Mouse (Mus musculus) midbrain, postnatal 0 days (tissue): ENCODE results near the gene Snapc2. TPM values are rescaled to one million over a fixed set of nuclear protein-coding genes. Genes with fewer than 3 reads are reported as not detected.

Experiments
- ATAC-seq: fragments of 200-750 bp; cut with Nextera tagmentation; 2 replicates; pipeline ENCODE4 v1.8.0; 2017; ENCODE audit warnings: moderate number of reproducible peaks, mild to moderate bottlenecking, moderate TSS enrichment, moderate library complexity; ENCODE audit not compliant: low FRiP score
- DNase-seq: peaks from one replicate; pipeline ENCODE4 v3.0.0-alpha.2; 2015; ENCODE audit warnings: low spot score
- H3K27ac ChIP-seq: fragments of 300-500 bp; sonication (generic); 2 replicates; pipeline ENCODE4 v1.5.1; 2014; ENCODE audit warnings: low read depth, mild to moderate bottlenecking, low read length, mixed read lengths
- H3K27me3 ChIP-seq: fragments of 300-500 bp; sonication (generic); 2 replicates; pipeline ENCODE4 v1.6.1; 2014; ENCODE audit warnings: low read length, control low read depth, mixed read lengths; ENCODE audit not compliant: insufficient read depth
- H3K36me3 ChIP-seq: fragments of 300-500 bp; sonication (generic); 2 replicates; pipeline ENCODE4 v1.6.1; 2014; ENCODE audit warnings: low read length, control low read depth, mixed read lengths; ENCODE audit not compliant: insufficient read depth
- H3K4me1 ChIP-seq: fragments of 300-500 bp; sonication (generic); 2 replicates; pipeline ENCODE4 v1.6.1; 2014; ENCODE audit warnings: mild to moderate bottlenecking, control low read depth, antibody characterized with exemption, low read length, mixed read lengths; ENCODE audit not compliant: insufficient read depth
- H3K4me2 ChIP-seq: fragments of 300-500 bp; sonication (generic); 2 replicates; pipeline ENCODE4 v1.6.1; 2014; ENCODE audit warnings: low read depth, mild to moderate bottlenecking, low read length, mixed read lengths; ENCODE audit not compliant: poor library complexity, severe bottlenecking
- H3K4me3 ChIP-seq: fragments of 300-500 bp; sonication (generic); 2 replicates; pipeline ENCODE4 v1.5.1; 2014; ENCODE audit warnings: low read depth, mild to moderate bottlenecking, low read length, moderate library complexity
- H3K9ac ChIP-seq: fragments of 300-500 bp; sonication (generic); replicated peaks from 2 replicates; pipeline ENCODE4 v1.6.1; 2014; ENCODE audit warnings: mild to moderate bottlenecking, low read length, moderate library complexity, mixed read lengths; ENCODE audit not compliant: poor library complexity, severe bottlenecking
- H3K9me3 ChIP-seq: fragments of 300-500 bp; sonication (generic); 2 replicates; pipeline ENCODE4 v1.6.1; 2016; ENCODE audit warnings: low read length, control low read depth
- CTCF ChIP-seq: IDR thresholded peaks from 2 replicates; pipeline ENCODE4 v1.5.1; 2016; ENCODE audit warnings: antibody characterized with exemption, mild to moderate bottlenecking
- WGBS: fragments of 180-500 bp; shearing (Covaris S2); extraction: QIAGEN DNeasy Blood & Tissue Kit; methylation state at CpG from one replicate; pipeline ENCODE4 v1.1.7; 2014; 5-methylcytosine and 5-hydroxymethylcytosine counted together
- polyA plus RNA-seq: library from polyadenylated mRNA; unstranded; fragments of >200 nt; fragmentation: Nextera tagmentation; extraction: Ambion mirVana; gene quantifications from 2 replicates; pipeline ENCODE4 v1.2.1, GENCODE M21; 2015
- total RNA-seq: library from RNA; depleted of rRNA; stranded (reverse); fragments of >200 nt; gene quantifications from 2 replicates; pipeline ENCODE4 v1.2.3, GENCODE M21; 2014; rRNA removed

Gene Snapc2
- total and polyA plus RNA-seq, 2 experiments from 2014 or later: 64.8 to 74.3 TPM

- ATAC-seq (no peak), DNase-seq (no peak)
- TF ChIP-seq CTCF: no peak
- H3K4me2 ChIP-seq: no peak overlapping the region
- no peaks in the 10 kb centered on the region for H3K9me3 ChIP-seq
- no peaks in the 10 kb centered on the region for H3K27me3 ChIP-seq
- no peak overlapping the region for H3K9ac ChIP-seq
- H3K36me3 ChIP-seq: peaks cover 61% of the 10 kb centered on the region
- 94% methylated on average over 6 of the region's 6 CpGs for WGBS
- no peak overlapping the region for H3K4me3 ChIP-seq
- no peak overlapping the region for H3K27ac ChIP-seq
- no peaks in the 10 kb centered on the region; the same call in 1 of the 2 replicates for H3K4me1 ChIP-seq
These were observed 16.7 kb downstream of the Snapc2 start for GRCm38 (mm10) chr8:4269609-4270008.

- Histone ChIP-seq H3K4me3 (peak within 1 kb of the TSS; percentile 76), H3K27me3 (no peaks in the 10 kb centered on the region), H3K4me2 (peak within 1 kb of the TSS; percentile 77), H3K27ac (peak within 1 kb of the TSS; percentile 82), H3K36me3 (0 out of 2 replicates have a peak, but pooled peaks cover 9% of the 10 kb centered on the region), H3K4me1 (peaks cover 6% of the 10 kb centered on the region), H3K9me3 (no peaks in the 10 kb centered on the region), H3K9ac (peak within 1 kb of the TSS; percentile 75)
- ATAC-seq (peak; percentile 98), DNase-seq (peak; percentile 98)
- WGBS: under 1% methylated on average over 39 of the region's 39 CpGs
- TF ChIP-seq CTCF: no peak
These were observed 22.6 kb downstream of the Snapc2 start, which contains the start of gene Timm44 for GRCm38 (mm10) chr8:4275275-4276110. TSS of gene Timm44 (minus strand) at chr8:4275913.

GRCm38 (mm10) chr8:4276111-4276465 lies 23.2 kb downstream of the Snapc2 start:
- Histone ChIP-seq H3K9ac (peak overlapping the region; percentile 75), H3K27ac (peak overlapping the region; percentile 82), H3K4me3 (peak overlapping the region; percentile 76), H3K4me1 (peaks cover 6% of the 10 kb centered on the region), H3K36me3 (0 out of 2 replicates have a peak, but pooled peaks cover 6% of the 10 kb centered on the region), H3K9me3 (no peaks in the 10 kb centered on the region), H3K4me2 (peak overlapping the region; percentile 77), H3K27me3 (no peaks in the 10 kb centered on the region)
- DNase-seq (no peak), ATAC-seq (peak; percentile 57)
- no peak for TF ChIP-seq CTCF
- WGBS: 21% methylated on average over 9 of the region's 9 CpGs

- H3K9me3 ChIP-seq: no peaks in the 10 kb centered on the region
- DNase-seq: no peak
- H3K27me3 ChIP-seq: no peaks in the 10 kb centered on the region
- H3K4me2 ChIP-seq: no peak overlapping the region
- ATAC-seq: no peak
- no peaks in the 10 kb centered on the region for H3K4me1 ChIP-seq
- peaks cover 30% of the 10 kb centered on the region for H3K36me3 ChIP-seq
- peak; percentile 54 for TF ChIP-seq CTCF
- no peak overlapping the region for H3K27ac ChIP-seq
- H3K4me3 ChIP-seq: no peak overlapping the region
- WGBS: 91% methylated on average over 5 of the region's 5 CpGs
- no peak overlapping the region for H3K9ac ChIP-seq
These were observed 39.9 kb downstream of the Snapc2 start for GRCm38 (mm10) chr8:4292738-4293137.

- no peaks in the 10 kb centered on the region for H3K9me3 ChIP-seq
- H3K36me3 ChIP-seq: peaks cover 54% of the 10 kb centered on the region
- no peak overlapping the region for H3K4me3 ChIP-seq
- no peak overlapping the region for H3K9ac ChIP-seq
- H3K4me2 ChIP-seq: no peak overlapping the region
- no peaks in the 10 kb centered on the region for H3K4me1 ChIP-seq
- TF ChIP-seq CTCF: no peak
- DNase-seq: no peak
- 94% methylated on average over 4 of the region's 4 CpGs for WGBS
- no peak for ATAC-seq
- H3K27ac ChIP-seq: no peak overlapping the region
- H3K27me3 ChIP-seq: no peaks in the 10 kb centered on the region
These were observed 44.9 kb downstream of the Snapc2 start for GRCm38 (mm10) chr8:4297822-4298221.

- no peak overlapping the region for H3K4me2 ChIP-seq
- H3K4me3 ChIP-seq: no peak overlapping the region
- no peaks in the 10 kb centered on the region for H3K4me1 ChIP-seq
- 87% methylated on average over 3 of the region's 3 CpGs for WGBS
- no peak for ATAC-seq
- no peak overlapping the region for H3K27ac ChIP-seq
- no peak for DNase-seq
- H3K9ac ChIP-seq: no peak overlapping the region
- peaks cover 63% of the 10 kb centered on the region for H3K36me3 ChIP-seq
- TF ChIP-seq CTCF: no peak
- H3K9me3 ChIP-seq: no peaks in the 10 kb centered on the region
- H3K27me3 ChIP-seq: no peaks in the 10 kb centered on the region
These were observed 51.3 kb downstream of the Snapc2 start for GRCm38 (mm10) chr8:4304124-4304547.

Other genes starting within 250 kb of the Snapc2 start
- gene Cd209f, start 147.2 kb upstream of the Snapc2 start, total RNA-seq: 0.55 TPM in 1 of 2 replicates, not detected in the other
- gene Cd209f, start 147.2 kb upstream of the Snapc2 start, polyA plus RNA-seq: 0.49 and 0.90 TPM in 2 replicates
- gene Cd209g, start 119.0 kb upstream of the Snapc2 start, total RNA-seq: not detected in 2 replicates
- not detected in 2 replicates for gene Cd209g, start 119.0 kb upstream of the Snapc2 start, polyA plus RNA-seq
- gene Evi5l, start 86.5 kb upstream of the Snapc2 start, total RNA-seq: 229 and 238 TPM in 2 replicates
- gene Evi5l, start 86.5 kb upstream of the Snapc2 start, polyA plus RNA-seq: 108 and 111 TPM in 2 replicates
- 17.9 and 19.4 TPM in 2 replicates for gene Prr36, start 35.6 kb upstream of the Snapc2 start, total RNA-seq
- 28.1 and 33.1 TPM in 2 replicates for gene Prr36, start 35.6 kb upstream of the Snapc2 start, polyA plus RNA-seq
- not detected in 2 replicates for gene Lrrc8e, start 26.3 kb upstream of the Snapc2 start, total RNA-seq
- 0.12 TPM in 1 of 2 replicates, not detected in the other for gene Lrrc8e, start 26.3 kb upstream of the Snapc2 start, polyA plus RNA-seq
- gene Map2k7, start 14.3 kb upstream of the Snapc2 start, total RNA-seq: 32.8 and 42.3 TPM in 2 replicates
- 29.3 and 29.4 TPM in 2 replicates for gene Map2k7, start 14.3 kb upstream of the Snapc2 start, polyA plus RNA-seq
- gene Gm49320, start 14.2 kb upstream of the Snapc2 start, total RNA-seq: 0.11 and 0.61 TPM in 2 replicates
- 0.45 and 0.85 TPM in 2 replicates for gene Gm49320, start 14.2 kb upstream of the Snapc2 start, polyA plus RNA-seq
- gene Tgfbr3l, start 4.9 kb upstream of the Snapc2 start, total RNA-seq: 8.2 and 15.3 TPM in 2 replicates
- 3.5 and 5.1 TPM in 2 replicates for gene Tgfbr3l, start 4.9 kb upstream of the Snapc2 start, polyA plus RNA-seq
- gene Ctxn1, start 6.2 kb downstream of the Snapc2 start, total RNA-seq: 78.5 and 91.4 TPM in 2 replicates
- gene Ctxn1, start 6.2 kb downstream of the Snapc2 start, polyA plus RNA-seq: 250 and 259 TPM in 2 replicates
- gene Timm44, start 22.8 kb downstream of the Snapc2 start, total RNA-seq: 58.0 and 58.5 TPM in 2 replicates
- 50.5 and 52.7 TPM in 2 replicates for gene Timm44, start 22.8 kb downstream of the Snapc2 start, polyA plus RNA-seq
- 4.9 and 13.0 TPM in 2 replicates for gene Ccl25, start 72.1 kb downstream of the Snapc2 start, total RNA-seq
- 14.7 and 16.3 TPM in 2 replicates for gene Ccl25, start 72.1 kb downstream of the Snapc2 start, polyA plus RNA-seq
- 70.6 and 73.3 TPM in 2 replicates for gene Elavl1, start 72.3 kb downstream of the Snapc2 start, total RNA-seq
- gene Elavl1, start 72.3 kb downstream of the Snapc2 start, polyA plus RNA-seq: 50.0 and 54.3 TPM in 2 replicates
- gene Cers4, start 239.9 kb downstream of the Snapc2 start, total RNA-seq: 38.3 and 40.1 TPM in 2 replicates
- gene Cers4, start 239.9 kb downstream of the Snapc2 start, polyA plus RNA-seq: 55.3 and 59.7 TPM in 2 replicates